Mouse (Mus musculus) forebrain, postnatal 0 days (tissue): ENCODE measurements around the gene Prdx1. TPM values are rescaled to one million over a fixed set of nuclear protein-coding genes. Genes with fewer than 3 reads are reported as not detected.

Experiments used
- ATAC-seq: fragments of 200-750 bp; cut with Nextera tagmentation; 2 replicates; pipeline ENCODE4 v1.8.0; 2017; ENCODE audit warnings: mild to moderate bottlenecking, moderate library complexity
- DNase-seq: peaks from one replicate; pipeline ENCODE4 v3.0.0-alpha.2; 2015
- H3K27ac ChIP-seq: fragments of 300-500 bp; sonication (generic); 2 replicates; pipeline ENCODE4 v1.5.1; 2014; ENCODE audit warnings: low read depth, mild to moderate bottlenecking, antibody characterized with exemption, low read length, moderate library complexity, mixed read lengths
- H3K27me3 ChIP-seq: fragments of 300-500 bp; sonication (generic); 2 replicates; pipeline ENCODE4 v1.6.1; 2014; ENCODE audit warnings: mild to moderate bottlenecking, low read length, mixed read lengths; ENCODE audit not compliant: insufficient read depth
- H3K36me3 ChIP-seq: fragments of 300-500 bp; sonication (generic); 2 replicates; pipeline ENCODE4 v1.6.1; 2014; ENCODE audit warnings: mild to moderate bottlenecking, moderate library complexity; ENCODE audit not compliant: insufficient read depth
- H3K4me1 ChIP-seq: fragments of 300-500 bp; sonication (generic); 2 replicates; pipeline ENCODE4 v1.6.1; 2014; ENCODE audit warnings: antibody characterized with exemption; ENCODE audit not compliant: insufficient read depth
- H3K4me2 ChIP-seq: fragments of 300-500 bp; sonication (generic); 2 replicates; pipeline ENCODE4 v1.6.1; 2014; ENCODE audit warnings: low read depth, mild to moderate bottlenecking, moderate library complexity
- H3K4me3 ChIP-seq: fragments of 300-500 bp; sonication (generic); 2 replicates; pipeline ENCODE4 v1.5.1; 2014; ENCODE audit warnings: low read depth, low read length, mixed read lengths
- H3K9ac ChIP-seq: fragments of 300-500 bp; sonication (generic); 2 replicates; pipeline ENCODE4 v1.6.1; 2014; ENCODE audit warnings: mild to moderate bottlenecking
- H3K9me3 ChIP-seq: fragments of 300-500 bp; sonication (generic); 2 replicates; pipeline ENCODE4 v1.6.1; 2016; ENCODE audit warnings: low read length
- CTCF ChIP-seq: sonication (generic); IDR thresholded peaks from 2 replicates; pipeline ENCODE4 v1.5.1; 2016; ENCODE audit warnings: antibody characterized with exemption, control low read depth, low read depth
- WGBS: fragments of 180-500 bp; shearing (Covaris S2); extraction: QIAGEN DNeasy Blood & Tissue Kit; methylation state at CpG from one replicate; pipeline ENCODE4 v1.1.7; 2014; 5-methylcytosine and 5-hydroxymethylcytosine counted together
- polyA plus RNA-seq: library from polyadenylated mRNA; unstranded; fragments of >200 nt; fragmentation: Nextera tagmentation; extraction: Ambion mirVana; gene quantifications from 2 replicates; pipeline ENCODE4 v1.2.1, GENCODE M21; 2015
- total RNA-seq: library from RNA; depleted of rRNA; stranded (reverse); fragments of >200 nt; gene quantifications from 2 replicates; pipeline ENCODE4 v1.2.3, GENCODE M21; 2014; rRNA removed

The Prdx1 gene
- total and polyA plus RNA-seq, 2 experiments from 2014 or later, result 204 to 593 TPM

DNA sequence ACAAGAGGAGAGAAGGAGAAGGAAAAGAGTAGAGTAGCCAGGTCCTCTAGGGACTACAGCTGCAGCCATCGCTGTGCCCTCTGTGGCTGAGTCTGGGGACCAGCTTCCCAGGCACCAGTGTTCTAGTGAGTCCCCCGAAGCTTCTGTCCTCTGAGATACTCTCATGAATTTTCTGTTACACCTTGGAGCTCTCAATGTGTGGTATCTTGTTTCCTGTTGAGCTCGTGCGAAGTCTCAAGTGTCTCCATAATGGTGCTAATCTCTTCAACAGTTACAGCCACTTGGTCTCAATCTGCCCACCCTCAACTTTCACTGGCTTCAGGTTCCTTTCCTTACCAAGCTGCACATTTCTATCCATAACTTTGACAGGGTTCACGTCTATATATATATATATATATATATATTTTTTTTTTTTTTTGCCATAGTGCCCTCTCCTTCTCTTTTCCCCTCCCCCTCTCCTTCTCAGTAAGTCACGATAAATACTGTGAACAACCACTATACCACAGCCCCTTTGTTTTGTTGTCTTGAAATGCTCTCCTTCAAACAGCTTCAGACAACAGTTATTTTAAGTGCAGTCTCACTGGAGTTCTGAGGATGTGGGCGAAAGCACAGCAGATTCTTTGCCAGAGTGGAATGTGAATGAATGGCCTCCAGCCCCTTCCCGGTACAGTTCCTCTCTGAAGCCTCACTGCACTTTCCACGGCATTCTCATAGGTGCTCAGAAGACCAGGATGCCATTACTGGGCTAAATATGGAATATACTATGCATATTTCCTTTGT is 53.8 kb downstream of the Prdx1 start:
- H3K4me1 ChIP-seq, result no peaks in the 10 kb centered on the region
- ATAC-seq (no peak), DNase-seq (no peak)
- no peak for TF ChIP-seq CTCF
- no peak overlapping the region for H3K9ac ChIP-seq
- no peaks in the 10 kb centered on the region for H3K27me3 ChIP-seq
- H3K36me3 ChIP-seq, result no peaks in the 10 kb centered on the region
- no peak overlapping the region for H3K4me3 ChIP-seq
- no peak overlapping the region for H3K4me2 ChIP-seq
- H3K27ac ChIP-seq, result no peak overlapping the region
- WGBS, result 87% methylated on average over 9 of the region's 9 CpGs
- no peaks in the 10 kb centered on the region for H3K9me3 ChIP-seq

DNA sequence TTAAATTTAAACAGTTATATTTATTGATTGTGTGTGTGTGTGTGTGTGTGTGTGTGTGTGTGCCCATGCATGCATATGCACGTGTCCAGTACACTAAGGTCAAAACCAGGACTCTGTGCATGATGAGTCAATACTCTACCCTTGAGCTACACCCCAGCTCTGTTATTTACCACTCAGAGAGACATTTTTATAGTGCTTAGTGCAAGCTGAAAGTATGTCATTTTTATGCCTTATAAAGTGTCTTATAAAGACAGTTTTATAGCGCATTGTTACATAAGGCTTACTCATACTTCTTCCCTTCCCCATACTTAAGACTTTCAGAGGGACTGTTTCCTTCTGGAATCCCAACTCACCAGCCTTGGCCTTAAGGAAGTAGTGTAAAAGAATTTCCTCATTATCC is 64.4 kb downstream of the Prdx1 start:
- H3K4me2 ChIP-seq, result no peak overlapping the region
- no peak overlapping the region for H3K27ac ChIP-seq
- H3K4me1 ChIP-seq, result no peaks in the 10 kb centered on the region
- ATAC-seq (no peak), DNase-seq (no peak)
- no peak overlapping the region for H3K4me3 ChIP-seq
- 90% methylated on average over 2 of the region's 2 CpGs for WGBS
- no peak overlapping the region for H3K9ac ChIP-seq
- no peaks in the 10 kb centered on the region for H3K9me3 ChIP-seq
- H3K36me3 ChIP-seq, result no peaks in the 10 kb centered on the region
- TF ChIP-seq CTCF, result no peak
- no peaks in the 10 kb centered on the region for H3K27me3 ChIP-seq

Other genes with a start within 250 kb of the Prdx1 start
- 73.6 and 95.1 TPM in 2 replicates for gene Mast2, start 221.4 kb upstream of the Prdx1 start, total RNA-seq
- 25.7 and 36.2 TPM in 2 replicates for gene Mast2, start 221.4 kb upstream of the Prdx1 start, polyA plus RNA-seq
- gene Ipp, start 178.0 kb upstream of the Prdx1 start, total RNA-seq, result 6.6 and 8.4 TPM in 2 replicates
- 8.7 and 12.4 TPM in 2 replicates for gene Ipp, start 178.0 kb upstream of the Prdx1 start, polyA plus RNA-seq
- 9.1 and 12.9 TPM in 2 replicates for gene Tmem69, start 129.6 kb upstream of the Prdx1 start, total RNA-seq
- gene Tmem69, start 129.6 kb upstream of the Prdx1 start, polyA plus RNA-seq, result 19.3 and 19.9 TPM in 2 replicates
- 39.6 and 47.5 TPM in 2 replicates for gene Gpbp1l1, start 127.9 kb upstream of the Prdx1 start, total RNA-seq
- 10.9 and 14.7 TPM in 2 replicates for gene Gpbp1l1, start 127.9 kb upstream of the Prdx1 start, polyA plus RNA-seq
- 2.8 and 5.7 TPM in 2 replicates for gene Ccdc17, start 88.9 kb upstream of the Prdx1 start, total RNA-seq
- 3.3 and 3.9 TPM in 2 replicates for gene Ccdc17, start 88.9 kb upstream of the Prdx1 start, polyA plus RNA-seq
- gene Nasp, start 57.6 kb upstream of the Prdx1 start, total RNA-seq, result 93.3 and 100 TPM in 2 replicates
- gene Nasp, start 57.6 kb upstream of the Prdx1 start, polyA plus RNA-seq, result 77.7 and 82.3 TPM in 2 replicates
- 596 and 675 TPM in 2 replicates for gene Akr1a1, start 33.9 kb upstream of the Prdx1 start, total RNA-seq
- 908 and 1,057 TPM in 2 replicates for gene Akr1a1, start 33.9 kb upstream of the Prdx1 start, polyA plus RNA-seq
- 19.6 and 23.0 TPM in 2 replicates for gene Mmachc, start 22.9 kb downstream of the Prdx1 start, total RNA-seq
- gene Mmachc, start 22.9 kb downstream of the Prdx1 start, polyA plus RNA-seq, result 16.4 and 21.9 TPM in 2 replicates
- gene Ccdc163, start 23.0 kb downstream of the Prdx1 start, total RNA-seq, result 13.2 and 15.2 TPM in 2 replicates
- gene Ccdc163, start 23.0 kb downstream of the Prdx1 start, polyA plus RNA-seq, result 5.3 and 5.7 TPM in 2 replicates
- gene Tesk2, start 35.4 kb downstream of the Prdx1 start, total RNA-seq, result 2.6 and 2.9 TPM in 2 replicates
- 1.2 and 1.9 TPM in 2 replicates for gene Tesk2, start 35.4 kb downstream of the Prdx1 start, polyA plus RNA-seq
- gene Toe1, start 122.1 kb downstream of the Prdx1 start, total RNA-seq, result 34.2 and 39.9 TPM in 2 replicates
- gene Toe1, start 122.1 kb downstream of the Prdx1 start, polyA plus RNA-seq, result 20.2 and 23.2 TPM in 2 replicates
- gene Mutyh, start 122.2 kb downstream of the Prdx1 start, total RNA-seq, result 12.9 and 13.6 TPM in 2 replicates
- gene Mutyh, start 122.2 kb downstream of the Prdx1 start, polyA plus RNA-seq, result 3.2 and 4.7 TPM in 2 replicates
- 0.38 and 0.43 TPM in 2 replicates for gene Hpdl, start 136.2 kb downstream of the Prdx1 start, total RNA-seq
- 0.74 and 0.78 TPM in 2 replicates for gene Hpdl, start 136.2 kb downstream of the Prdx1 start, polyA plus RNA-seq
- gene Zswim5, start 191.8 kb downstream of the Prdx1 start, total RNA-seq, result 17.4 and 25.3 TPM in 2 replicates
- gene Zswim5, start 191.8 kb downstream of the Prdx1 start, polyA plus RNA-seq, result 1.9 and 2.4 TPM in 2 replicates